Mouse (Mus musculus): ENCODE results near the gene Tulp3. TPM values are rescaled to one million over a fixed set of nuclear protein-coding genes. Genes with fewer than 3 reads are reported as not detected.
"Not testable (repeated sequence)": the region's sequence is repeated elsewhere in the genome, so short reads cannot be mapped to it uniquely, and the experiment has no call there.

Gene Tulp3
- polyA plus RNA-seq (2015; fragmentation: Nextera tagmentation; extraction: Ambion mirVana) = 12.2 and 13.4 TPM in 2 replicates

DNA sequence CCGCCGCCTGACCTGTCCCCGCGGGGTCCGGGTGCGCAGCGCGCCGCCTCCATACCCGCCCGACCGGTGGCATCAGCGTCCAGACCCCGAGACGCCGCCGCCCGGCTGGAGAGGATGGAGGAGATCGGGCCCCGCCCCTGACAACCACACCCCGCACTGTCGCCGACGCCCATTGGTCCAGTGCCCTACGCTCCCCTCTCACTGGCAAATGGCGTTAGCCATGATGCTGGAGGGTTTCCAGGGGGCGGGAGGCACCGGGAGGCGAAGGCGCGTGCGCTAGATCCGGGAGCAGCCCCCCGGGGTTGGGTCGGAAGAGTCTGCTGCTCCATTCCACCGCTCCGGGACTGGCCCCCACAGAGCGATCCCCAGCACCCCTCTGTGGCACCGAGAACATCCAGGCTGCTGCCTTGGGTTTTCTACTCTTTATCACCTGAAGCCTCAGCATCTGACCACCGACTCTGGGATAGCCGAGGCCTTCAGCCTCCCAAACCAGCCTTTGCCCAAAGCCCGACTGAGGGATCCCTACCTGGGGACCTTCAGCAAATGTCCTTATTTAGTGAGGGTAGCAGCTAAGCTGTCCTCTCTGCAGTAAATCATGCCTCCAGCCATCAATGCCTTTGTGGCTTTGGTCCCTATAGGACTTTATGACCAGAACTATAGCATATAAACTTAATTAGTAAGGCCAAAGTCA lies at the start of gene Tulp3:
Gene Tulp3, minus strand, starts transcription at position 126 of the 691 bp plus-strand sequence.
- DNase-seq (ENCODE audit: low spot score) = peak; percentile 93

DNA sequence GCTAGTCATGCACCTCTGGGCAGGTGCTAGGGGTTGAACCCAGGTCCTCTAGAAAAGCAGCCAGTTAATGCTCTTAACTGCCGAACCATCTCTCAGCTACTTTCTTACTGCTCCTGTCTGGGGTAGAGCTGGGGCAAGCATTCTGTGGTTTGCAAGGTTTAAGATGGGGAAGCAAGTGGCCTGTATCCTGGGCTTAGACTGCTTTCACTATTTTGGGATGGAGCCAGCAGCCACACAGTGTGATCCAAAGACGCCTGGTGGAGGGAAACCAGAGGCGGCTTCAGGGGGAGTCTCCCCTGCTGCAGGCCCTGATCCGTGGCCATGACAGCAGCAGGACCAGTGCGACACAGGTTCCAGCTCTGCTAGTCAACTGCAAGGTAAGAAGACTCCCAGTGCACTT lies 49.1 kb upstream of the Tulp3 start:
- no peak for DNase-seq (ENCODE audit: low spot score)

DNA sequence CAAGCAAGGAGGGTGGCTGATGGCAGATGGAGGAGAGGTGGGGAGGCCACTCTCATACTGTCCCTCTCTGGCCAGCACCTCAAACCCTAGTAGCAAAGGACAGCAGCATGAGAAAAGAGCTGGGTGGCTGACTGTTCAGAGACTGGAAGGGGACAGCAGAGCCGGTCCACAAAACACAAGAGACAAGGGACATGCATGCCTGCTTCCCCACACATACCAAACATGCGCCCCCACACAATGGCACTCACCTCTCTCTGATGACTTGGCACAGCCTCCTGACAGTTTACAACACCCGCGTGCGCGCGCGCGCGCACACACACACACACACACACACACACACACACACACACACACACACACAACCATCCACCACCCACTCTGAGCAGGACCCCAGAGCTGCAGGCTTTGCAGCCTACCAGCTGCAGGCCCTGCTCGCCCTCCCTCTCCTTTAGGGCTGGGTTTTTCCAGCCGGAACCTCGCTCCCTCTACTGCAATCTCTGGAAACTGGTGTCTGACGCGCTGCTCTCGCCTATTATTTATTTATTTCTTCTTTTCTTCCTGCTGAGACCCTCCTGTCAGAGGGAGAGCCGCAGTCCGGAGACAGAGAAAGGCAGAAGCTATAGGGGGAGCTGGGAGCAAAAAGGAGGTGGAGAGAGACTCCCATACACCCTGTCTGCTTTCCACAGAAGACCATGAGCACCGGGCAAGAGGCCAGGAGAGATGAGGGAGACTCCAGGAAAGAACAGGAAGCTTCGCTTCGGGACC lies 44.0 kb upstream of the Tulp3 start:
- DNase-seq (ENCODE audit: low spot score) = no peak

DNA sequence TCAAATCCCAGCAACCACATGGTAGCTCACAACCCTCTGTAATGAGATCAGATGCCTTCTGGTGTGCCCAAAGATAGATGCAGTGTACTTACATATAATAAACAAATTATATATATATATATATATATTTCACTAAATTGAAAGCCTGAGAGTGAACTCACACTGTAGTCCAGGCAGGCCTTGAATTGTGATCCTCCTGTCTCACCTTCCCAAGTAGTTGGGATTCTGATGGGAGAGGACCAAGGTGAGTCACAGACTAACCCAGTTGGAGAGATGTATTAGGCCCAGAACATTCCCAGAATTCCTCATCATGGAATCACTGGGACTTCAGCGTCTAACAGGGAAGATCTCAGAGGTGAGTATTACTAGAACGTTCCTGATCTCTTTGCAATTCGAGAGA lies 43.3 kb upstream of the Tulp3 start, which contains the start of gene Nrip2:
Gene Nrip2, plus strand, starts transcription at position 301 of the 400 bp plus-strand sequence.
- no peak for DNase-seq (ENCODE audit: low spot score)

DNA sequence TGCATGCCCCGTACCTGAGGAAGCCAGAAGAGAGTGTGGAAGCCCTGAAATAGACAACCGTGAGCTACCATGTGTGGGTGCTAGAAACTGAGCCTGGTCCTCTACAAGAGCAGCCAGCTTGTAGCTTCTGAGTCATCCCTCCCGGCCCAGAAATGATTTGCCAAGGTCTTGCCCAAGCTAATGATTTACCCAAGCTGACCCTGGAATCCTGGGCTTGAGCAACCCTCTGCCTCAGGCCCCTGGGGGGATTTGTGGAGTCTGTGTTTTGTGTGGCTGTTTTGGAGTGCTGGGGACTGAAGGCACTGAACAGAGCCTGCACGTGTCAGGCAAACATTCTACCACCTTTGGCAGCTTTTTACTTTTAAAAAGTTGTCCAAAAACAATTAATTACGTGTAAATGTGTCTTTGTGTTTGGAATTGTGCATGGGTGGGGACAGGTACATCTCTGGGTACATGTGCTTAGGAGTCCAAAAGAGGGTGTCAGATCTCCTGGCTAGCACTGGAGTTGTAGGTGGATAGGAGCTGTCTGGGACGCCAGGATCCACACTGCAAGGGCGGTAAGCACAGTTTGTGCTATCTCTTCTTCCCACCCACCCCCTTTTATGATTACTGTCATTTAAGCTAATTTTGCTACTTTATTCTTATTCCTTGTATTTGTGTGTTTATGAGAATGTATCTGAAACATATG lies 42.1 kb upstream of the Tulp3 start:
- no peak for DNase-seq (ENCODE audit: low spot score)

DNA sequence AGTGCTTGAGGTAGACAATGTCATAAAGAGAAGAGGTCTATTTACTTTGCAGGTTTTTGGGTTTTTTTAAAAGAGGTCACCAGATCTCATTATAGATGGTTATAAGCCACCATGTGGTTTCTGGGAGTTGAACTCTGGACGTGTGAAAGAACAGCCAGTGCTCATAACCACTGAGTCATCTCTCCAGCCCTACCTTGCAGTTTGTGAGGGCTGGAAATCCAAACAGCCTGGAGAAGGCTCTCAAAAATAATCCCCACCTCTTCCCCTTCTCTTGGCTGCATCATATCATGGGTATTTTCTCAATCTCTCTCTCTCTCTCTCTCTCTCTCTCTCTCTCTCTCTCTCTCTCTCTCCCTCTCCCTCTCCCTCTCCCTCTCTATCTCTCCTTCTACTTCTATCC lies 35.0 kb upstream of the Tulp3 start:
- no peak for DNase-seq (ENCODE audit: low spot score)

DNA sequence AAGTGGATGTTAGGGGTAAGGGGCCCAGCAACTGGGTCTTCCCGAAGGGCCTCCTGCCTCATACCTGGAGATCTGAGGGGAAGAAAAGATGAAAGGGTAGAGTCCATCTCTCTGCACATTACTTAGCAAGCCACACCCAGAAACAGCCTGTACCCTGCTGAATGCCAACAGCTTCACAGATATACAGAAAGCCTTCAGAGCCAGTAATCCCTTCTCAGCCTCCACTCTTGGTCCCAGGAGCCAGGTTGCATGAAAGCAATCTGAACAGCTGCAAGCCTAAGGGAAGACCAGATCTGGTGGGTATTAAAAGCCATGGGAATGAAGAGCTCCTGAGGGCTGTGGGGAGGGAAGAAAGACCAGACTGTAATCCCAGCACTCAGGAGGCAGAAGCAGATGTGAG lies 33.5 kb upstream of the Tulp3 start:
- DNase-seq (ENCODE audit: low spot score) = no peak

DNA sequence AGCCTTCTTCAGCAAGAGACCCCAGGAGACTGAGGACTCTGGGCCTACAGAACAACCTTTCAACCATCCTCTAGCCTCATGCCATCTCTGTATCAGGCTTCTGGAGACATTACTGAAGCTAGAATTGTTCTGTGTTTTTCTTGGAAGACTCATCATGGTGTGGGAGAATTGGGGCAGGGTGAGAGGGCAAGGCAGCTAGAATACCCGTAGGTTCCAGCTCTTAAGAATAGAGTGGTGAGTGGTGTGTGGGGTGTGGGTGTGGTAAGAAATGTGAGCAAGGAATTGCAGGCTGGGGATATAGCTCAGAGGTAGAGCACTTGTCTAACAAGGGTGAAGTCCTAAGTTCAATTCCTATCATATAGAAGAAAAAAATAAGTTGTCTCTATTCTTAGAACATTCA lies 29.4 kb upstream of the Tulp3 start:
- DNase-seq (ENCODE audit: low spot score) = no peak

DNA sequence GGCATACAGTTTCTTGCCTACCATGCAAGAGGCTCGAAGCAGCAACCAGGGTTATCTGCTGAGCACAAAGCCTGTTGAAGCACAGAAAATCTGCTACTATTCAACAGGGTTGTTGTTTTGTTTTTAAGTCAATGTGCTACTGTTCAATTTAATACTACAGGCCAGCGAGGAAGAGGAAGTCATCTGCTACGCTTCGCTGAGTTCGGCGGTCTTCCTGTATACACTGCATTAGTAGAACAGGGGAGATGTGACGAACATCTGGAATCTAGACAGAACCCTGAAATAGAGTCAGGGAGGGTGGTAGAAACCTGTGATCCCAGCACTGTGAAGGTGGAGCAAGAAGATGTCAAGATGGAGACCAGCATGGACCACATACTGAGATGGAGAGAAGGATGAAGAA lies 28.1 kb upstream of the Tulp3 start:
- DNase-seq (ENCODE audit: low spot score) = no peak

DNA sequence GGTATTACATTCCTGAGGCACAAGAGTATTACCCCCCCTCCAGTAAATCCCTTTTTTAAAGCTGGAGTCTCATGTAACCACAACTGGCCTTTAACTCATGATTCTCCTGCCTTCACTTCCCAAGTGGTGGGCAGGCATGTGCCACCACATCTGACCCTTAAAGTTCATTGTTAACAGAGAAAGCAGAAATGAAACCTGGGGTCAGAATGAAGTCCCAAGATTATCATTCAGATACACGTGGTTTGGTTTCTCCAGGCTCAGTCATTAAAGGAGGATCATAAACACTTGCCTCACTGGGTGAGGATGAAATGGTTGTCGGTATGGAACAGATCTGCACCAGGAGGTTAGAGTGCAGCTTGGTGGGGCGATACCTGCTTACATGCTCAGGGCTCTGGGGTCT lies 25.6 kb upstream of the Tulp3 start:
- DNase-seq (ENCODE audit: low spot score) = no peak

DNA sequence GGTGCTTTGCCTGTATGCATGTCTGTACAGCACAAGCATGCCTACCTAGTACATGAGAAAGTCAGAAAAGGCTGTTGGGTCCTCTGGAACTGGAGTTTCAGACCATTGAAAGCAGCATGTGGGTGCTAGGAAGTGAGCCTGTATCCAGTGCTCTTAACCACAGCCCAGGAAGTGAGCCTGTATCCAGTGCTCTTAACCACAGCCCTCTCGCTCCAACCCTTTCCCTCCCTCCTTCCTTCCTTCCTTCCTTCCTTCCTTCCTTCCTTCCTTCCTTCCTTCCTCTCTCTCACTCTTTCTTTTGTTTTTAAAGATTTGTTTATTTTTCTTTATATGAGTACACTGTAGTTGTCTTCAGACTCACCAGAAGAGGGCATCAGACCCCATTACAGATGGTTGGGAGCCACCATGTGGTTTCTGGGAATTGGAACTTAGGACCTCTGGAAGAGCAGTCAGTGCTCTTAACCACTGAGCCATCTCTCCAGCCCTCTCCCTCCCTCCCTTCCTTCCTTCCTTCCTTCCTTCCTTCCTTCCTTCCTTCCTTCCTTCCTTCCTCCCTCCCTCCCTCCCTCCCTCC lies 25.0 kb upstream of the Tulp3 start:
- DNase-seq (ENCODE audit: low spot score) = not testable (repeated sequence)

DNA sequence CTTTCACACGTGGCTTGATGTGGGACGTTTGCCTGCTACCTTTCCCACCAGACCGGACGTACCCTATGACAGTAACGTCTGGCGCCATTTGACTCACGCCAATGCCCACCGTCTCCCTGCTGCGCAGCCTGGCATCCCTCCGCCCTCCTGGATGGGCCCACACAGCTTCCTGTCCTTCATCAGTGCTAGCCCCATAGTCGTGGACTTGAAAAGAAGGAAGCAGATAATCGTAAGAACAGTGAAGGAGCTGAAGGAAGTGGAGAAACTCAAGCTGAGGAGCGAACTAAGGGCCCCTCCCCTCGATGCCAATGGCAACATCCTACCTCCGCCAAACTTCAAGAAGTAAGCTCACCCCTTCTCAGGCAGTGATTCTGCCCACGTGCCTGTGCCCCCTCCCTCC lies 24.0 kb upstream of the Tulp3 start:
- DNase-seq (ENCODE audit: low spot score) = no peak

DNA sequence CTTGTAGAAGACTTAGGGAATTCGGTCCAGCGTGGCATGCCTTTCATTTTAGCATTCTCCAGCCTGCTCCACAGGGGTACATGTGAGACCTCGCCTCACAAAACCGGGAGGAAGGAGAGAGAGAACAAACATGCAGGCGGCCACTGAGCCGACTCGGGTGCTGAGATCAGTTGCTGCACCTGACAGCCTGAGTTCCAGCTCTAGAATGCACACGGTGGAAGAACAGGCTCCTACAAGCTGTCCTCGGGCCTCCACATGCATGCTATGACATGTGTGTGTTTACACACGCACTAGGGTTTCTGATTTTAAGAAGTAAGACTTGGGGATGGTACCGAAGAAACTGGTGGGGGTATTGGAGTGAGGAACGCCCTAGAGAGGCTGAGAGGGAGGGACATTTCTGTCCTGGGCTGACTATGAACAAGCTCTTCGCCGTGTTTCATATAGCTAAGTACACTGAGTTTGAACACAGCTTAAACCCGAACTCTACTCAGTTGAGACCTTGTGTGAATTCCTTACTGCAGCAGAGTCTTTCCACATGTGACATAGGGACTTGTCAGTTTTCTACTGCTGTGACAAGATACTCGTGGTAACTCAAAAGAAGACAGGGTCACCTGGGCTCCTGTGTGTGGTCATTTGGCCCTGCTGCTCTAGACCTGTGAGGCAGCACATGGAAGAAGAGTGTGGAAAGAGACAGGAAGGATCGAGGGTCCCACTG lies 20.9 kb upstream of the Tulp3 start:
- no peak for DNase-seq (ENCODE audit: low spot score)

DNA sequence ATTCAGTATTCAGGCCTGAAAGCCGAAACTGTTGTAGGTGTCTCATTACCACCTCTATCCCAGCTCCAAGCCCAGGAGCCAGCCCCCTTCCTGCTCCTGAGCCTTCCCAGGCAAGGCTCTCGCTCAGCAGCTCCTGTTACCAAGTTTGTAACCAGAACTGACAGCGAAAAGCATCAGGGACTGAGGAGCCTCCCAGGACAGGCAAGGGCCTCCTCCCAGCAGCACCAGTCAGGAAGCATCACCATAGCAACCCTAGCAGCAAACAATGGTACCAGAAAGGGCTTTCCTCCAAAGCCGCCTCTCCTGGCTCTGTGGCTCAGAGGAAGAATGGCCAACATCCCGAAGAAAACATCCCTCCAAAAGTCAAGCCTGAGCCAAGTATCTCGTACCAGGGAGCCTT lies 19.5 kb upstream of the Tulp3 start, which contains the start of the genes Tex52 and Gm44596:
Gene Tex52, plus strand, starts transcription at position 265 of the 400 bp plus-strand sequence.
Gene Gm44596, plus strand, starts transcription at position 312 of the 400 bp plus-strand sequence.
- DNase-seq (ENCODE audit: low spot score) = no peak

DNA sequence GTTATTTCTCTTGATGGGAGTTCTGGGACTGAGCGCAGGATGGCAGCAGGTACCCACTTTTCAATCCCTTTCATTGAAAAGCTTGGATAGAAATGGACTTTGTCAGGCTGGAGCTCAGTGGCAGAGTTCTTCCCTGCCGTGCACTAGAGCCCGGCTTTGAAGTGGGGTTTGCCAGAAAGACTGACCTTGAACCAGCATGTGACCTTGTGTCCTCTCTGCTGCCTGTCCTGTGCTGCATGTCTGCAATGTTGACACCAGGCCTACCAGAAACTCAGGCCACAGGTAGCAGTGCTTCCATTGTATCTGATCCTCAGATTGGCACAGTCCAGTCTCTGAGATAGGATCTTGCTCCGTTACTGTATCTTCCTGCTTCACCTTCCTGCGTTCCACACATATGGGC lies 14.4 kb upstream of the Tulp3 start:
- DNase-seq (ENCODE audit: low spot score) = no peak

DNA sequence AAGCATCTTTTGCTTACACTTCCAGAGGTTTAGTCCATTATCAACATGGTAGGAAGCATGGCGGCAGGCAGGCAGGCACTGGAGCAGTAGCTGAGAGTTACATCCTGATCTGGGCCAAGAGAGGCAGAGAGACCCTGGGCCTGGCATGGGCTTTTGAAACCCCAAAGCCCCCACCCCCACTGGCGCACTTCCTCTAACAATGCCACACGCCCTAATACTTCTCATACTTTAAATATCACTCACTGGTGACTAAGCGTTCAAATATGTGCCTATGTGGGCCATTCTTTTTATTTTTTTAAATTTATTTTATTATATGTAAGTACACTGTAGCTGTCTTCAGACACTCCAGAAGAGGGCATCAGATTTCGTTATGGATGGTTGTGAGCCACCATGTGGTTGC lies 10.8 kb upstream of the Tulp3 start:
- no peak for DNase-seq (ENCODE audit: low spot score)

DNA sequence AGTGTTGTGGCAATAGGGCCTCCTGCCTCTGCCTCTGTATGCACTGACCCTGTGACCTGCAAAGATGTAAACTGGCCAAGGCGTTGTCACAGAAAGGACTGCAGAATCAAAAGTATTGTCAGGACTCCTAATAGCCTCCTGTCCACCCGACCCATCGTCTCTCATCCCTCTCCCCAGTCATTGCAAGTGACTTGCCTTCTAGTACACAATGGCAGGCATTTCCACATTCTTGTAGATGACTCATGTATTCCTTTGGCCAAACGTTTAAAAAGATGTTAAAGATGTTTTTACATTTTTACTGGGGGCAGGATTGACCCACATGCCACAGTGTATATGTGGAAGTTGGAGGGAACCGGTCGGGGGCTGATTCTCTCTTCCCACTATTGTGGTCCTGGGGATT lies 9.1 kb upstream of the Tulp3 start:
- no peak for DNase-seq (ENCODE audit: low spot score)

DNA sequence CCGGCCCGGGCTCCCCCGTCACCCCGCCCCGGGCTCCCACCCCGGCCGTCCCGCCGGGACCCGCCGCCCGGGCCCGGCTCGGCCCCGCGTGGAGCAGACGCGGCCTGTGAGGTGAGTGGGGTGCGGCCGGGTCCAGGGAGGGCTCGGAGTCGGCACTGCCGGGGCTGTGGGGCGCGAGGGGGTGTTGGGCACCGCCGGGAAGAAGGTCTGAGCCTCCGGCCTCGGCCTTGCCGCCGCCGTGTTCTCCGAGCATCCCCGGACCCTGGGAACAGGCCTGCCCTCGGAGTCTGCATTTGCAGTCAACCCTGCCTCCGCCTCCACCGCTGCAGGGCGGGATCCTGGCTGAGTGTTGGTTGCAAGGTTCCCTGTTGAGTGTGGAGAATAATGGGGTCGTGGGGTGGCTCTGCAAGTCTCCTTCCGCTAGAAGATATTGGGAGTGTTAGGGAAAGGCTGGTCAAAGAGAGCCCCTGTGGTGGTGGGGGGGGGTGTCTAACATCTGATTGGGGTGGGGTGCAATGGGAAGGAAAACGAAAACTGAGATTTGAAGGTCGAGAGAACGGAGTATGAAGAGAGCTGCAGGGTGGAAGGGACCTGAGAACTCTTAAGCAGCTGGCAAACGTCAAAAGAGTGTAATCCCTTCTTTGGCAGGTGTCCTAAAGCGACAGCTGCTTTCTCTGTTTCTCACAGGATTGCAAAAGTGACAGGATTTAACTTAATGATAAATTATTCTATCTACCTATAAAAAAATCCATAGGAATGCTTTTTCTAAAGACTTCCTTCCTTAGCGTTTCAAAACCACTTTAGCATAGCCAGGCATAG lies 7.6 kb upstream of the Tulp3 start:
- peak; percentile 26 for DNase-seq (ENCODE audit: low spot score)

DNA sequence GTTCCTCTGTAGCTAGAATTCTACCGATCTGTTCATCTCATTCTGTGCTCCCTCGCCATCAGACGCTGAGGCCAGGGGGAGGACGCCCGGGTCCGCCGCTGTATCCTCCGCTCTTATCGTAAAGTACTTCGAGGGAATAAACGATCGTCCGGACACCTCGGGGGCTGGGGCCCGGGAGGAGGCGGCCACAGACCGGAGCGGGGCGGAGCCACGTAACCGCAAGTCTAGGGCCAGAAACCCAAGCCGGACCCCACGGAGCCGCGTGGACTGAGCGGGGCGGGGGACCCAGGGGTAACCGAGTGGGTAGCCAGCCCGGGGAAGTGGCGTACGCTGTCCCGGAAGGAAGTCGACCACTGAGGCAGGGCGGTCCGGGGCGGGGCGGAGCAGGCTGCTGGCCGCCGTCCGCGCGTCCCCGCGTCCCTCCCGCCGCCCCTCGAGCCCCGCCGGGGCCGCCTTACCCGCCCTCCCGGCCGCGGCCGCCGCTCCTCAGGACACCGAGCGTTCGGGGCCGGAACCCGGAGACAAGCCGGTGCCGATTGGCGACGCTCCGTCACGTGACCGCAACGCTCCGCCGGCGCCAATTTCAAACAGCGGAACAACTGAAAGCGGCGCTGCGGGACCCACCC lies 6.8 kb upstream of the Tulp3 start, which contains the start of the genes Rhno1 and Foxm1:
Gene Rhno1, minus strand, starts transcription at position 531 of the 626 bp plus-strand sequence.
Gene Foxm1, plus strand, starts transcription at position 587 of the 626 bp plus-strand sequence.
- peak; percentile 83 for DNase-seq (ENCODE audit: low spot score)

Measured in thymus, postnatal 0 days (tissue).